Mouse (Mus musculus) cerebellum, adult 11-12 months (tissue): Measurements from ENCODE around the gene Fancg.

ENCODE experiments used
- DNase-seq: peaks from one replicate; pipeline ENCODE4 v3.0.0; 2022

Fancg gene

GRCm38 (mm10) chr4:43032501-43032900, 22.2 kb upstream of the Fancg start:
- no peak for DNase-seq

GRCm38 (mm10) chr4:43031237-43031995, 21.1 kb upstream of the Fancg start, which contains the start of gene Stoml2:
TSS of gene Stoml2 (minus strand) at chr4:43031710.
- peak; percentile 95 for DNase-seq

- no peak for DNase-seq
Observed at GRCm38 (mm10) chr4:43030780-43031230, 20.5 kb upstream of the Fancg start.

GRCm38 (mm10) chr4:43030352-43030751, 20.0 kb upstream of the Fancg start:
- DNase-seq, result no peak

GRCm38 (mm10) chr4:43029749-43030148, 19.4 kb upstream of the Fancg start:
- DNase-seq, result no peak

- DNase-seq, result no peak
Observed at GRCm38 (mm10) chr4:43029121-43029520, 18.8 kb upstream of the Fancg start.

- DNase-seq, result peak; percentile 97
Observed at GRCm38 (mm10) chr4:43025084-43025960, 15.0 kb upstream of the Fancg start, which contains the start of gene Pigo. TSS of gene Pigo (minus strand) at chr4:43025819.

GRCm38 (mm10) chr4:43024673-43025072, 14.4 kb upstream of the Fancg start:
- no peak for DNase-seq

GRCm38 (mm10) chr4:43021341-43021740, 11.0 kb upstream of the Fancg start:
- DNase-seq, result no peak

- no peak for DNase-seq
Observed at GRCm38 (mm10) chr4:43020876-43021275, 10.6 kb upstream of the Fancg start.

GRCm38 (mm10) chr4:43019641-43020465, 9.5 kb upstream of the Fancg start:
- DNase-seq, result no peak

- DNase-seq, result no peak
Observed at GRCm38 (mm10) chr4:43019176-43019575, 8.9 kb upstream of the Fancg start.

GRCm38 (mm10) chr4:43018156-43018555, 7.8 kb upstream of the Fancg start:
- no peak for DNase-seq

GRCm38 (mm10) chr4:43012091-43012490, 1.8 kb upstream of the Fancg start:
- DNase-seq, result no peak

- DNase-seq, result no peak
Observed at GRCm38 (mm10) chr4:43005765-43006164, 4.5 kb downstream of the Fancg start.

GRCm38 (mm10) chr4:43004951-43005350, 5.4 kb downstream of the Fancg start:
- no peak for DNase-seq

- DNase-seq, result no peak
Observed at GRCm38 (mm10) chr4:43002756-43003439, 7.4 kb downstream of the Fancg start.

GRCm38 (mm10) chr4:43001272-43001671, 9.0 kb downstream of the Fancg start:
- DNase-seq, result no peak

GRCm38 (mm10) chr4:43000141-43000986, 9.9 kb downstream of the Fancg start, which contains the start of gene Vcp:
TSS of gene Vcp (minus strand) at chr4:43000507.
- peak; percentile 99 for DNase-seq

GRCm38 (mm10) chr4:42999451-43000140, 10.7 kb downstream of the Fancg start:
- DNase-seq, result peak; percentile 81
